Mouse (Mus musculus) thymus, adult 2 months (tissue): Measurements from ENCODE around the gene Tctn3.

Source experiments
- CTCF ChIP-seq: fragments of 200-500 bp; IDR thresholded peaks from 2 replicates; pipeline ENCODE4 v1.5.1; 2012; ENCODE audit warnings: mild to moderate bottlenecking, control low read depth, low read length, moderate library complexity, borderline replicate concordance; ENCODE audit not compliant: control insufficient read depth, poor library complexity, insufficient read depth; ENCODE audit errors: extremely low read depth
- POLR2A ChIP-seq: fragments of 200-500 bp; IDR thresholded peaks from 2 replicates; pipeline ENCODE4 v1.6.1; 2012; ENCODE audit warnings: mild to moderate bottlenecking, low read length, control low read depth, moderate library complexity; ENCODE audit not compliant: control insufficient read depth, poor library complexity, insufficient read depth; ENCODE audit errors: extremely low read depth

- TF ChIP-seq POLR2A (no peak), CTCF (no peak)
Measured at GRCm38 (mm10) chr19:40616021-40616420, 4.0 kb upstream of the Tctn3 start.
